Mouse (Mus musculus): ENCODE measurements around the gene Ear14.
"Not testable (repeated sequence)": the region's sequence is repeated elsewhere in the genome, so short reads cannot be mapped to it uniquely, and the experiment has no call there.

Gene Ear14

GRCm38 (mm10) chr14:51203115-51203514 is at the start of gene Ear14:
Gene Ear14, plus strand, starts transcription at chr14:51203391.
- no peak for DNase-seq (ENCODE audit: low spot score in 2 of 2)

- DNase-seq (ENCODE audit: low spot score in 2 of 2), result no peak
These were observed 47.0 kb upstream of the Ear14 start for GRCm38 (mm10) chr14:51156056-51156735.

GRCm38 (mm10) chr14:51156736-51157068 is 46.5 kb upstream of the Ear14 start:
- no peak for DNase-seq (ENCODE audit: low spot score in 2 of 2)

GRCm38 (mm10) chr14:51157072-51157471 is 46.1 kb upstream of the Ear14 start:
- no peak for DNase-seq (ENCODE audit: low spot score in 2 of 2)

GRCm38 (mm10) chr14:51161976-51162375 is 41.2 kb upstream of the Ear14 start, which contains the start of gene Rnase2b:
Gene Rnase2b, plus strand, starts transcription at chr14:51162260.
- DNase-seq (ENCODE audit: low spot score in 2 of 2), result not testable (repeated sequence)

- not testable (repeated sequence) for DNase-seq (ENCODE audit: low spot score in 2 of 2)
These were observed 39.9 kb upstream of the Ear14 start for GRCm38 (mm10) chr14:51163323-51163722.

GRCm38 (mm10) chr14:51165435-51165834 is 37.8 kb upstream of the Ear14 start:
- no peak for DNase-seq (ENCODE audit: low spot score in 2 of 2)

- DNase-seq (ENCODE audit: low spot score in 2 of 2), result no peak
These were observed 37.1 kb upstream of the Ear14 start for GRCm38 (mm10) chr14:51166068-51166467.

- peak in 1 of 2 experiments; percentile 12 for DNase-seq (ENCODE audit: low spot score in 2 of 2)
These were observed 30.9 kb upstream of the Ear14 start for GRCm38 (mm10) chr14:51172095-51172865.

GRCm38 (mm10) chr14:51172947-51173346 is 30.2 kb upstream of the Ear14 start:
- DNase-seq (ENCODE audit: low spot score in 2 of 2), result not testable (repeated sequence)

GRCm38 (mm10) chr14:51173843-51174242 is 29.3 kb upstream of the Ear14 start:
- DNase-seq (ENCODE audit: low spot score in 2 of 2), result no peak

GRCm38 (mm10) chr14:51181051-51181450 is 22.1 kb upstream of the Ear14 start:
- not testable (repeated sequence) for DNase-seq (ENCODE audit: low spot score in 2 of 2)

- no peak for DNase-seq (ENCODE audit: low spot score in 2 of 2)
These were observed 7.5 kb upstream of the Ear14 start for GRCm38 (mm10) chr14:51195681-51196080.

GRCm38 (mm10) chr14:51199098-51200023 is 3.8 kb upstream of the Ear14 start, which contains the start of gene Ang2:
Gene Ang2, minus strand, starts transcription at chr14:51199148.
- DNase-seq (ENCODE audit: low spot score in 2 of 2), result no peak

- DNase-seq (ENCODE audit: low spot score in 2 of 2), result no peak
These were observed 3.1 kb upstream of the Ear14 start for GRCm38 (mm10) chr14:51200054-51200453.

- DNase-seq (ENCODE audit: low spot score in 2 of 2), result no peak
These were observed 2.7 kb upstream of the Ear14 start for GRCm38 (mm10) chr14:51200466-51200865.

GRCm38 (mm10) chr14:51220075-51220474 is 16.9 kb downstream of the Ear14 start:
- not testable (repeated sequence) for DNase-seq (ENCODE audit: low spot score in 2 of 2)

GRCm38 (mm10) chr14:51229657-51230056 is 26.5 kb downstream of the Ear14 start:
- not testable (repeated sequence) for DNase-seq (ENCODE audit: low spot score in 2 of 2)

GRCm38 (mm10) chr14:51237488-51237887 is 34.3 kb downstream of the Ear14 start:
- not testable (repeated sequence) for DNase-seq (ENCODE audit: low spot score in 2 of 2)

GRCm38 (mm10) chr14:51240899-51241298 is 37.7 kb downstream of the Ear14 start:
- DNase-seq (ENCODE audit: low spot score in 2 of 2), result peak in 1 of 2 experiments; percentile 22

- DNase-seq (ENCODE audit: low spot score in 2 of 2), result no peak
These were observed 44.5 kb downstream of the Ear14 start for GRCm38 (mm10) chr14:51247736-51248135.

GRCm38 (mm10) chr14:51250348-51250747 is 47.2 kb downstream of the Ear14 start:
- DNase-seq (ENCODE audit: low spot score in 2 of 2), result no peak
